Mouse (Mus musculus) v-Abl transformed pro-B cells (cell line): ENCODE data around the gene Cacng2.

Experiments
- in situ Hi-C, 2 experiments: fragments of 400-800 bp; cut with MboI; formaldehyde crosslinking; loops; one replicate each; pipeline ENCODE4 v1.15.1; 2025; ENCODE audit not compliant: unreplicated experiment in 2 of 2

Cacng2 gene

DNA sequence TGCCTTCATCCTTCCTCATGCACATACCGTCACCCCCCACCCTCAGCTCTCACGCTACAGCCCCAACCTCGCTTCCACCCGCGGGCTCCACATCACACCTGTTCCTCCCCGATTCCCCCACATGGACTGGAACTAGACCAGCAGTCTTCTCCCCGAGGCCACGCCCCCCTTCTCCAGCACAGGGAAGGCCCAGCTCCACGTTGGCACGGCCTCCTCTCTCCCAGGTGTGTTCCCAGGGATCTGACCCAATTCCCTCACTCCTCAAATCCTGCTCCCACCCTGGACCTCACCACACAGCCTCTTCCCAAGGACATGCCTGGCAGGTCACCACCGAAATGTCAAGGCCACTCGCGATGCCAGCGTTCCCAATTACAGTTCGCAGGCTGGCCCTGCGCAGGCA lies 23.8 kb downstream of the Cacng2 start:
- in situ Hi-C loops: no loop called here

DNA sequence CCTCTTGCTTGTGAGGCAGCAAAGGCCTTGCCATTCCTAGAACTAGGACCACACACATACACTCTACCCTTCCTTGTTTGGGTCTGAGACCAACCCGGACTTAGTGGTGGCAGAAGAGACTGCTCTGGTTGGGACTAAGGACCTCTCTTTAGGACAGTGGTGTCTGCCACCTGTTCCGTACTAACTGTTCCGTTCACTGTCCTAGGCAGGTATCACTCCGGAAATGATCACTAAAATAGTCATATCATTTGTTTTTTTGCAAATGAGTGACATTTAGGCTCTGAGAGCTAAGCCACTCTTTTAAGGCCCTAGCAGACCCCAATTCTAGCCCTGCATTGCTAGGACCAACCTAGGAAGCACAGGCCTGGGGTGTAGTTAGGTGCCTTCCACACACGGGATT lies 26.2 kb downstream of the Cacng2 start:
- in situ Hi-C loops: no loop called here

DNA sequence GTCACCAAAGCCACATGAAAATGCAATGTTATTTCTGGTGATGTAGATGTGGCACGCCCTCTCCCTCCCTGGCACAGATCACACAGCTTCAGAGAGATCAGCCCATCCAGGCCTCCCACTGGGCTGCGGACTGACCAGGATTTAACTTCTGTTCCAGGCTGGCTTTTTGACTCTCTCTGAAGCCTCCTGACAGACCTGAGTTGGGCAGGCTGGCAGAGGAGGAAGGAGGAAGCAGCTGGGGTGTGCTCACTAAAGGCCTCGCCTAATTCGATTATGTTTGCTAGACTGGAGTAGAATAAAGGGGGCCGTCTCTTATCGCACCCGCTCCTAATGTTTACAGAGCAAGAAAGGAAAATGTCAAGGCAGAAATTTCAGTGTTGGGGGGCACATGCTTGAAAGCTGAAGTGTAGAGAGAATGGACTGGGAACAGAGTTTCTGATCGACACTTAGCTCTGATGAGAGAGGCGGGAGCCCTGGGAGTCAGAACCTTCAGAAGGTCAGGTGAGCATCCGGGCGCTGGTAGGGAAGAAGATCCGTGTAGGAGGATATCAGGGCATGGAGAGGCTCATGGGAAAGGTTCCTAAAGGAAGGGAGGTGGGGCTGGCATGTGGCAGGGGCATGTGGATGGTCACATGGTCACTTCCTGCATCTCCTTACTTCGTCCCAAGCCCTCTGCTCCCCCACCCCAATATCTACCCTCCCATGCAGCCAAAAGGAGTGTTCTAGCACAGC lies 36.8 kb downstream of the Cacng2 start:
- in situ Hi-C loops: no loop called here

DNA sequence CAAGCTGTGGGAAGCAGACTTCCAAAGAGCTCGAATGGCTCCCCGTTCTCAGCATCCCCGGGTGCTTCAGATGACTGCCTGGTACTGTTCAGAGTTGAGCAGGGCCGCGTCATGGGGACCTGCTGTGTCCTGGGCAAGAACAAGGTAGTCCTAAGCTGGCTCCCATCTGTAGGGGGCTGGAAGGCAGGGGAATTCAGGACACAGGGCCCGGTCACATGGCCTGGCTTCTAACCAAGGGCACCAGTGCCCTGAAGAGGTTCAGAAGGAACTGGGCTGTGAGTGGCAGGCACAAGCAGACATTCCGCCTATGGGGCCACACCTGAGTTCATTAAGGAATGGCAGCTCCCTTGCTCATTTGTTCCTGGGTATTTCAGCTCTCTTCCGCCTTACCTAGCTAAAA lies 37.7 kb downstream of the Cacng2 start:
- in situ Hi-C loops: no loop called here

DNA sequence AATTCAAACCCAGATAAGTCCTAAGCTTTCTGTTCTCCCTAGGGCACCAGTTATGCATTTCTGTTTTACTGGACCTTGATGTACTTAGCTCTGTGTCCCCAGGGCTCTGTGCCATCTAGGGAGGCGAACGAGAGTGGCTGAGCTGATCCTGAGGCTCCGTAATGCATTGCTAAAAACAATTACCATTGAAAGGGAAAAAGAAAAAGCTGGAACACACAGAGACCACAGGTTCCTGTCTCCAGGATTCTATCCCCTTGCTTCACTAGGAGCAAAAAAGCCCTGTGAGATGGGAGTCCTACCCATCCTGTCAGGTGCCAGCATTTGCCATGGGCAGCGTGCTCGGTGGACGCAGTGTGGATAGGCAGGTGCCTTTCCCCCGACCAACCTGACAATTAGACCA lies 38.4 kb downstream of the Cacng2 start:
- in situ Hi-C loops: no loop called here

DNA sequence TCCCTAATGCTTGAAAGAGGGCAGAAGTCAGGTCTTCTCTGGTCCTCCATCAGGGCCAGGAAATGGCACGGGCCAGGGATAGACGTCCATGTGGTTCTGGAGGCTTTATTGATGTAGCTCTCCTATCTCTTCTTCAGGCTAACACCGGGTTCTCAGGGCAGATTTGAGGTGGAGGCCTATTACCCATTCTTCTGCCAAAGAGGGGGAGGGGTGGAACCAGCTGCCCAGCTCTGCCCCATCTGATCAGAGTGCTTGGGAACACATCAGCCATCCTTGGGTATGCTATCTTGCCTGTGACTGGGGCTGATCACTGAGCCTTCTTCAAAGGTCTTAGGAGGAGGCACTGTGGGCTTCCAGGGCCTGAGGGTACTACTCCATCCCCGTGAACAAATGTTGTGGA lies 39.5 kb downstream of the Cacng2 start:
- in situ Hi-C loops: no loop called here

DNA sequence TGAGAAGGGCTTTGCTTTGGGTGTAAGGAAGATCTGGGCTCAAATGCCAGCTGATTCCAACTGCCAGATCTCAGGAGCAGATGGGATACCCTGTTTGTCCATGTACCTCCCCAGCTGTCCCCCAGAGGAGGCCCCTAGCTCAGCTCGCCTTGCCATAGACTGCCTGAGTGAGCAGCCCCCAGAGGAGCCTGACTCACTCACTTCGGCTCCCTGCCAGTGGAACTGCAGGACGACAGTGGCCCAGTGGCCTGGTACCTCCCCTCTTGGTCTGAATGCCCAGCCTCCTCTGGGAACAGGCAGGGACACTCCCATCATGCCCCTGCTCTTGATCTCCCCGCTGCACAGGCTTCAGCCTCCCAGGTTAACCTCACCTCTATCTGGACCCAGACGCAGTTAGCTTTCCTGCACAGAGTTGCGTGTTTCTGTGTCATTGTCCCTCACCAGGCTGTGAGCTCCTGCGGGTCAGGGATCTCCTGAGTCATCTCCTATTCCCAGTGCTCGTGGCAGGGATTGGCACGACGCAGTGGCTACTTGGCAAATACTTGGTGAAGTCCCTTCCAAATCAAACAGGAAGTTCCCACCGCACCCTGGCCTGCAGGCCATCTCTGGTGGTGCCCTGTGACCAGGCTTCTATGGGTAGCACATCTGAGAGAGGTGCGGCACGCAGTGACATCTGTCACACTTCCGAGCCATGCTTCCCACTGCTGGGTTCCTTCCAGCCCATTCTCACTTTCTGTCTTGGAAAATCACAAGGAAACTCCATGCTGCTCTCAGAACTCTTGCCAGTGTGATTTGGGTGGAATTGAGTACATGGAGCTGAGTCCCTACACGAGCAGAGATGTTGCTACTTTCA lies 40.8 kb downstream of the Cacng2 start:
- in situ Hi-C loops: no loop called here

DNA sequence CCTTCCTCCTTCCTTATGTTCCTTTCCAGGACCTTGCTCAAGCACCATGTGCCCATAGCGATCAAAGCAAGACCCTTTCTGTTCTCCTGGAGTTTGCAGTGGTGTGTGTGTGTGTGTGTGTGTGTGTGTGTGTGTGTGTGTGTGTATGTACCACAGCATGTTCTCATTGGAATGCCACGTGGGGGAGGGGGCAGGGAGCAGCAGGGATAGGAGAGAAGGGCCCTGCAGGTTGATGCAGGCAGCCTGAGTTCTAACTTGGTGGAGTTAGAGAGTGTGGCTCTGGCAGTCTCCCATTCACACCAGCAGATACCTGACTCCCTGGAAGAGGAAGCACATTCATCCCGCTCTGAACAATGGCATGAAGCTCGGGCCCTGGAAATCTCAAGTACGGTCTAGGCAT lies 41.6 kb downstream of the Cacng2 start:
- in situ Hi-C loops: no loop called here

DNA sequence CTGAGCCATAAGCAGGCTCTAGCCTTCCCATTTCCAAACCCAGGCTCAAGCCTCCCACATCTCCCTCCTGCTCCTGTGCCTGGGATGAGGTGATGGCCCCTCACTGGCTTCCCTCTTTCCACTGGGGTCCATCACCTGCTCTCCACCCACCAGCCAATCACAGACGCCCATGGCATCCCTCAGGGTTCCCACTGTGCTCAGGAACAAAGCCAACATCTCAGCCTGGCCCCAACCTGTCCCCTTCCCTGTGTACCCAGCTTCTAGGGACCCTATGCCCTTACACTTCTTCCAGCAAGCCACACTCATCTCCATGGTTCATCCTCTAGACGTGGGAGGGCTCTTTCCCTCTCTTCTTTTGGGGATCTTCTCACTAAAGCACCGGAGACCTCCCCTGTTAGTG lies 43.9 kb downstream of the Cacng2 start:
- in situ Hi-C loops: no loop called here

DNA sequence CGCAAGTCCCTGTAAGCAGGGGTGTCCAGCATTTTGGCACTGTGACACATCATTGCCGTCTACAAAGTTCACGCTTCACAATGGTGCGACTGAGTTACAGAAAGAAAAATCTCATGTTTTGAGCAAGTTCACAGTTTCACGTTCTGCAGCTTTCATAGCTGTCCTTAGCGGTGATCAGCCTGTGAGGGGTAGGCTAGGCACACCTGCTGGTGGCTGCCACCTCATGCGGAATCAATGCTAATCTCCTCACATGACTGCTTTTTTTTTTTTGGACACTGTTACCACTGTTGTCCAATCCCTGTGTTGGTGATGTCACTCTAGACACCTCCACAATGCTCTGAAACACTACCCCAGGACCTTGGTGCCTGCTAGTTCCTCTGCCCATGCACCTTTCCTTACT lies 46.7 kb downstream of the Cacng2 start:
- in situ Hi-C loops: no loop called here

DNA sequence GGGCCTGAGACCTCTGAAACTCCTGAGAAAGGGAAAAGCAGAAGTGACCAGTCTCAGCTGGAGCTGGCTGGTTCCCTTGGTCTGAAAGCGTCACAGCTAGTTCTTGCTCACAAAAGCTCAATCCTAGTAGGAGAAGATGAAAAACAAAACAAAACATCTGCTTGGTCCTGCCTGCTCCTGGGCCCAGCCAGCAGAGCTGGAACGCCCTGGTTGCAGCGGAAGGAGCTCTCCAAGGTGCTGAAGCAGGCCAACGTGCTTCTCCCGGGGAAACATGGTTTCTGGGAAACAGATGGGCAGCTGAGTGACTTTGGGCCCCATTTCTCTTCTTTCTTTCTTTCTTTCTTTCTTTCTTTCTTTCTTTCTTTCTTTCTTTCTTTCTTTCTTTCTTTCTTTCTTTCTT lies 53.4 kb downstream of the Cacng2 start:
- in situ Hi-C loops: no loop called here

DNA sequence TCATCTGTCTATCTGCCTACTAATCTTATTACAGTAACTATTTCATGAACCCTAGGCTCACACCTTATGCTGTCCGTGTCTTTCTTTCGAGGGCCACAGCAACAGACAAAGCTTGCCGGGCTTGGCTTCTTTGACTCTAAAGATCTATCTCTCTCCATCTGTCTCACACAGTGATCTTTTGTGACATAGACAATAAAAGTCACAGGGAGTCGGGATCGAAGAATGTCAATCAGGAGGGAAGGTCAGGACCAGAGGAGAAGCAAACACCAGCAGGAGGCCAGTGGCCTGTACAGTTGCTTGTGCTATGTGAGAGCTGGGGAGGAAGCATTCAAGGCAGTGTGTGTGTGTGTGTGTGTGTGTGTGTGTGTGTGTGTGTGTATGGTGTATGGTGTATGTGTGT lies 54.3 kb downstream of the Cacng2 start:
- in situ Hi-C loops: no loop called here

DNA sequence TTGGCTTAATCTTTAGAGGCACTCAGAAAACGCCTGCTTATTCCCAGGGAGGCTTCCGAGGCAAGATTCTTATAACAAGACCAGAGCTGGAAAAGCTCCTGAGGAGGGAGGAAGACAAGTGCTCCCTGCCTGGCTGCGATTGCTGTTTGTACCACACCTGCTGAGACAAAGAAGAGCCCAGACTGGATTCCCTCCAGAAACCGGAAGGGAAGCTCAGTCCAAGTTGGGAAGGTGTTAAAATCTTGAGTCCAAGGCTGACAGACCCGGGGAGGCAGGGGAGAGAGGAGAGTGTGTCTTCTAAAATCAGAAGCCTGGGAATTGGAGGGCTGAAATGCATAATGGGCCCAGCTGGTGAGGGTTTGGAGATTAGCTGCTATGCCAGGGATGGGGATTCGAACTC lies 55.5 kb downstream of the Cacng2 start:
- in situ Hi-C loops: no loop called here

DNA sequence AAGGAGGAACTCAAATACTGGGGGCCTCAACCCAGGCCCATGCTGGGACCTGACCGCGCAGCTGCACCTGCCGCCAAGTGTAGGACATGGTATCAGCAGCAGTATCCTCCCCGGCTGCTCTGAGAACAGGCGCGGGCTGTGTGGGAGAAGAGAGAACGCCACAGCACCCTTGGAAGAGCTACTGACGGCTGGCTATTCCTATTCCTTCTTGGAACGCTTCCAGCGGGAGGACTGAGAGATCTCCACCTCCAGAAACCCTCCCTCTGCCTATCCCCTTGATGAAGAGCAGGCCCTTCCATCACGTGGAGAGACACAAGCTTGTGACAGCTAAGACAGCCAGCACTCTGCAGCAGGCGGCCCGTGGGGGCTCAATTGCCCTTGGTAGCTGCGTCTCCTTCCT lies 57.4 kb downstream of the Cacng2 start:
- in situ Hi-C loops: no loop called here

DNA sequence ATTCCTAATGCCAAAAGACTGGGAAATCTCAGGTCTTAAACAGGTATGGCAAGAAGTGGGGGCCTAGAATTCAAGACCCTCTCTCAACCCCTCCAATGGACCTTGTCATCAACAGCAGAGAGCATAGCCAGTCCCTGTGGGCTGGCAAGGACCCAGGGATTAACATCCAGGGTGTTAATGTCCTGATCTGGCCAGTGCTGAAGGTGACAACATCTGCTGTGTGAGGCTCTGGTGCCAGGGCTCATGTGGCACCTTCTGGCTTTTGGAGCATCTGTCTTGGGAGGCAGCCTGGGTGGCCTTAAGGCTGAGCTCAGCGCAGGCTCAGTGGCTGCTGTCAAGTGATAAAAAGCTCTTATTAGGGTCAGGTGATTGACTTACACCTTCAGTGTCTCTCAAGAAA lies 62.9 kb downstream of the Cacng2 start:
- in situ Hi-C loops: no loop called here

DNA sequence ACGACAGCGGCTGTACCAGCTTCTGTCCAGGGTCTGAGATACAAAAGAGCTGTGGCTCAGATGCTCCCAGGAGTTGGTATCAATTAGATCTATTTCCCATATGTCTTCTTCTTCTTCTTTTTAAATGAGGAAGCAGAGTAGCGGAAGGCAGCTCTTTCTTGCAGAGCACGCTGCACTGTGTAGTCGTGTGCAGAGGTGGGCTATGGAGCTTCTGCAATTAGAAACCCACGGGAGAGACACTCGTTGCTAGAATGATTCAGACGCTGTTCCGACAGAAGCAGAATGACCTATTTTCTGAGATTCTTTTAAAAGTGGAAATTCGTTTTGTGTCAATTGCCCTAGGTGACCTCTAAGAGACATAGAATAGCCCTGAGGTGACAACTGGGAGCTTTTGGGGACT lies 69.1 kb downstream of the Cacng2 start:
- in situ Hi-C loops: no loop called here

DNA sequence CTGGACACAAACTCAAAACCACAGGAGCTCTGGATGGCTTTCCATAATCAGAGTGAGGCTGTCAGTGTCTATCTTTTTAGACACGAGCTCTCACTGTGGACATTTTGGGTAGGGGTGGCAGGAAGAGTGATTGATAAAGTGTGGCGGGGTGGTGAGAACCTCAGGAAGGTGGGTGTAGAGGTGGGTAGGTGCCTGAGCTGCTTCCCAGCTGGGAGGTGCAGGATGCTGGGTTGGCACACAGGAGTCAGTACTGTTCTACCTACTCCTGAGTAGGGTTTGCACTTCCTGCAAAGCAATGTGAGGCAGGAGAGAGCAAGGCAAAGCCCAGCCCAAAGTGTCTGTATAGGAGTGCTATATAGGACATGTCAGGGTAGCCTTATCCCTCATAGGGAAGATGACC lies 69.9 kb downstream of the Cacng2 start:
- in situ Hi-C loops: no loop called here

DNA sequence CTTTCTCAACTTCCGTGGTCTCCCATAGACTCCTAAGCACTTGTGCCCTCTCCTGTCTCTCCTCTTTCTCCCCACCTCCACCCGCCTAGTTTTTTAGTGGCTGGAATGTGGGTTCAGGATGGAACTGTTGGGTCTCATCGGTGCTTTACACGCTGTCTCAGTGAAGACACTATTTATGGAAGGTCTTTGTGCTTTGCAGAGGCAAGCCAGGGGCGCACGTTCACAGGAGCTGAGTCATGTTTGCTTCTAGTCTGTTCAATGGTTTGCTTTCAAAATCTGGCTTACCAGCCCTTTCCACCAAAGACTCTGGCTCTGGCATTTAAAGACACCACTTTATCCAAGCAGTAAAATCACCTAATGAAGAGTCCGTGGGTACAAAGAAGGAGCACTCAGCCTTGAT lies 74.0 kb downstream of the Cacng2 start:
- in situ Hi-C loops: no loop called here

DNA sequence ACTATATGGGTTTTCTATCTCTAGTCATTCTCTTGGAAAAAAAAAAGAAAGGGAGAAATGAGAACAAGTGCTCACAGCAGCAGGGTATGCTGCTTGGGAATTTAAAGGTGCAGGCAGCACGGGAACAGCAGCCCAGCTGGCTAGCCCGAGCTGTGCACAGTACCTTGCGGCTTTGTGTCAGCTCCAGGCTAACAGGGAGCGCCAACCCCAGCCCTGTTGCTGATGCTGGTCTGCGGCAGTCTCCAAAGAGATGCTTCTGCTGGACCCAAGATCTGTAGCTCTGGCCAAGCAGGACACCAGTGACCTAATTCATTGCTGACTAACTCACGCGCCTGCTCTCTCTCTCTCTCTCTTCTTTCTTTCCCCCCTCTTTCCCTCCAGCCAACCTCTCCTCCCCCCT lies 74.5 kb downstream of the Cacng2 start:
- in situ Hi-C loops: no loop called here

DNA sequence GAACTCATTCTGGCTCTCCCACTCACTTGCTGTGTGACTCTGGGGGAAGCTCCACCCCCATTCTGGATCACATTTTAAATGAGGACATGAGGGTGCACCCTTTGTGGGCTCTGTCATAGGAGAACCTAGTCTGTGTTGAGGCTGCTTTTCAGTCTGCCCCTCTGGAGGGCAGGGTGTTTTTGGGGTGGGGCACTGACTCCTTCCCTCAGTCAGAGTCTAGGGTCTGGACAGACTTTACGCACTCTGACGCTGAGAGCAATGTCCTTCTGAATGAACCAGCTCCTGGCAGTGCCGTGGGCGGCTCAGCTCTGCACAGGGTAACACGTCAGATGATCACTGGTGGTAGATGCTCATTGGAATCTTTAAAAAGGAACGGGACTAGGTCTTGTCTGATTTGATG lies 75.0 kb downstream of the Cacng2 start:
- in situ Hi-C loops: no loop called here

DNA sequence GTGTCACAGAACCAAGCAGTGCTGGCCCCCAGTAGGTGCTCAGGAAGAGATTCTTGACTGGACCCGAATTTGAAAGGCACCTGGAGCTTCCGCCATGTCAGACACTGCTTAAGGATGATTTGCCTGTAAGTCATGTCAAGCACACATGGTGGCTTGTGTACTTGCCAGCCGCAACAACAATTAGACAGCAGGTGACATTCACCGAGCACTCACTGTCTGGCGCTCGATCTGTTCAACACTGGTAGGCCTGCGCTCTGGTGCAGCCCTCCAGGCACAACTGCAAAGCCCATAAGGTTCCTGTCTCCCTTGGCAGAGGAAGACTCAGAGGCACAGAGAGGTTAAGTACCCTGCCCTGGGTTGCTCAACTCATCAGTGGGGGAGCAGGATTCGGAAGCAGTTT lies 77.1 kb downstream of the Cacng2 start:
- in situ Hi-C loops: no loop called here

DNA sequence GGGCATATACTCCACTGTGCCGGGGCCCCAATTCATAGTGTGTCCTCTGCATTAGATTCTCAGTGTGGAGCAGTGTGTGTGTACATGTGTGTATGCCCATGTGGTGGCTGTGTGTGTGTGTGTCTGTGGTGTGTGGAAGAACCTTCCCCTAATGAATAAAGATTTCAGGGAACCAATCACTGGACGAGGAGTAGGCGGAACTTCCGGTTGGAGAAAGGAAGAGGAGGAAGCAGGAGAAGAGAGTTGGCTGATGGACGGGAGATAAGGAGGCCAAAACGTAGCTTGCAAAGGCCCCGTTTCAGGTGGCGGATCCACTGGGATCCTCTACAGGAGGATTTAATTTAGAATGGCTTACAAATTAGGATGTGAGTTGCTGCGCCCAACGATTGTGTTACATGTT lies 82.2 kb downstream of the Cacng2 start:
- in situ Hi-C loops: no loop called here
